Mouse (Mus musculus): ENCODE results near the gene Smagp. TPM values are rescaled to one million over a fixed set of nuclear protein-coding genes. Genes with fewer than 3 reads are reported as not detected.

Gene Smagp
- polyA plus RNA-seq, 1 experiment, result not detected

GRCm38 (mm10) chr15:100667871-100668545 is 31.3 kb upstream of the Smagp start:
- 88% methylated on average over 5 of the region's 5 CpGs for WGBS
- Histone ChIP-seq H3K4me3 (ENCODE audit: insufficient read depth, low read depth, low read length) (no peak overlapping the region), H3K4me1 (ENCODE audit: control insufficient read depth, insufficient read depth, low read length) (peaks cover 5% of the 10 kb centered on the region; the same call in 1 of the 2 replicates), H3K27ac (ENCODE audit: insufficient read depth, low read depth, low read length) (no peak overlapping the region)
- no peak for TF ChIP-seq CTCF (IDR thresholded peaks at IDR 0.05; ENCODE audit: insufficient read depth, low read depth, low read length)
- no peak for TF ChIP-seq POLR2A (IDR thresholded peaks at IDR 0.05; ENCODE audit: insufficient read depth, low read depth, low read length)

GRCm38 (mm10) chr15:100667420-100667819 is 30.7 kb upstream of the Smagp start:
- WGBS, result 83% methylated on average over 6 of the region's 6 CpGs
- H3K4me3 ChIP-seq (ENCODE audit: insufficient read depth, low read depth, low read length), result no peak overlapping the region
- H3K4me1 ChIP-seq (ENCODE audit: control insufficient read depth, insufficient read depth, low read length), result peaks cover 5% of the 10 kb centered on the region; the same call in 1 of the 2 replicates
- no peak overlapping the region for H3K27ac ChIP-seq (ENCODE audit: insufficient read depth, low read depth, low read length)
- no peak for TF ChIP-seq CTCF (IDR thresholded peaks at IDR 0.05; ENCODE audit: insufficient read depth, low read depth, low read length)
- no peak for TF ChIP-seq POLR2A (IDR thresholded peaks at IDR 0.05; ENCODE audit: insufficient read depth, low read depth, low read length)

- TF ChIP-seq CTCF (IDR thresholded peaks at IDR 0.05; ENCODE audit: insufficient read depth, low read depth, low read length) (no peak), POLR2A (IDR thresholded peaks at IDR 0.05; ENCODE audit: insufficient read depth, low read depth, low read length) (no peak)
- 67% methylated on average over 12 of the region's 12 CpGs for WGBS
- H3K4me1 ChIP-seq (ENCODE audit: control insufficient read depth, insufficient read depth, low read length), result peaks cover 5% of the 10 kb centered on the region; the same call in 1 of the 2 replicates
Observed at GRCm38 (mm10) chr15:100666851-100667250, 30.1 kb upstream of the Smagp start.

GRCm38 (mm10) chr15:100666219-100666696 is 29.5 kb upstream of the Smagp start:
- H3K4me3 ChIP-seq (ENCODE audit: insufficient read depth, low read depth, low read length), result no peak overlapping the region
- H3K4me1 ChIP-seq (ENCODE audit: control insufficient read depth, insufficient read depth, low read length), result peaks cover 5% of the 10 kb centered on the region; the same call in 1 of the 2 replicates
- TF ChIP-seq CTCF (IDR thresholded peaks at IDR 0.05; ENCODE audit: insufficient read depth, low read depth, low read length) (no peak), POLR2A (IDR thresholded peaks at IDR 0.05; ENCODE audit: insufficient read depth, low read depth, low read length) (no peak)
- WGBS, result 15% methylated on average over 7 of the region's 7 CpGs
- H3K27ac ChIP-seq (ENCODE audit: insufficient read depth, low read depth, low read length), result no peak overlapping the region

More at GRCm38 (mm10) chr15:100666851-100667250, 30.1 kb upstream of the Smagp start:
- no peak overlapping the region; the same call in 1 of the 2 replicates for H3K4me3 ChIP-seq (ENCODE audit: insufficient read depth, low read depth, low read length)
- H3K27ac ChIP-seq (ENCODE audit: insufficient read depth, low read depth, low read length), result no peak overlapping the region

- WGBS, result 51% methylated on average over 9 of the region's 9 CpGs
- H3K4me3 ChIP-seq (ENCODE audit: insufficient read depth, low read depth, low read length), result no peak overlapping the region
- H3K27ac ChIP-seq (ENCODE audit: insufficient read depth, low read depth, low read length), result no peak overlapping the region
- TF ChIP-seq CTCF (IDR thresholded peaks at IDR 0.05; ENCODE audit: insufficient read depth, low read depth, low read length), result no peak
- no peak for TF ChIP-seq POLR2A (IDR thresholded peaks at IDR 0.05; ENCODE audit: insufficient read depth, low read depth, low read length)
- peaks cover 5% of the 10 kb centered on the region; the same call in 1 of the 2 replicates for H3K4me1 ChIP-seq (ENCODE audit: control insufficient read depth, insufficient read depth, low read length)
Observed at GRCm38 (mm10) chr15:100665411-100666218, 28.9 kb upstream of the Smagp start.

GRCm38 (mm10) chr15:100664813-100665274 is 28.1 kb upstream of the Smagp start:
- H3K4me3 ChIP-seq (ENCODE audit: insufficient read depth, low read depth, low read length), result no peak overlapping the region
- WGBS, result 84% methylated on average over 9 of the region's 9 CpGs
- no peak overlapping the region for H3K27ac ChIP-seq (ENCODE audit: insufficient read depth, low read depth, low read length)
- peaks cover 5% of the 10 kb centered on the region; the same call in 1 of the 2 replicates for H3K4me1 ChIP-seq (ENCODE audit: control insufficient read depth, insufficient read depth, low read length)
- TF ChIP-seq POLR2A (IDR thresholded peaks at IDR 0.05; ENCODE audit: insufficient read depth, low read depth, low read length) (no peak), CTCF (IDR thresholded peaks at IDR 0.05; ENCODE audit: insufficient read depth, low read depth, low read length) (no peak)

GRCm38 (mm10) chr15:100660805-100661204 is 24.1 kb upstream of the Smagp start:
- H3K4me1 ChIP-seq (ENCODE audit: control insufficient read depth, insufficient read depth, low read length), result no peaks in the 10 kb centered on the region
- H3K27ac ChIP-seq (ENCODE audit: insufficient read depth, low read depth, low read length), result no peak overlapping the region
- WGBS, result 89% methylated on average over 5 of the region's 5 CpGs
- no peak overlapping the region for H3K4me3 ChIP-seq (ENCODE audit: insufficient read depth, low read depth, low read length)
- no peak for TF ChIP-seq POLR2A (IDR thresholded peaks at IDR 0.05; ENCODE audit: insufficient read depth, low read depth, low read length)
- TF ChIP-seq CTCF (IDR thresholded peaks at IDR 0.05; ENCODE audit: insufficient read depth, low read depth, low read length), result no peak

- 72% methylated on average over 9 of the region's 9 CpGs for WGBS
- TF ChIP-seq CTCF (IDR thresholded peaks at IDR 0.05; ENCODE audit: insufficient read depth, low read depth, low read length) (no peak), POLR2A (IDR thresholded peaks at IDR 0.05; ENCODE audit: insufficient read depth, low read depth, low read length) (no peak)
Observed at GRCm38 (mm10) chr15:100660306-100660705, 23.6 kb upstream of the Smagp start.

GRCm38 (mm10) chr15:100655201-100655600 is 18.5 kb upstream of the Smagp start:
- Histone ChIP-seq H3K27ac (ENCODE audit: insufficient read depth, low read depth, low read length) (no peak overlapping the region), H3K4me3 (ENCODE audit: insufficient read depth, low read depth, low read length) (no peak overlapping the region), H3K4me1 (ENCODE audit: control insufficient read depth, insufficient read depth, low read length) (no peaks in the 10 kb centered on the region)
- TF ChIP-seq POLR2A (IDR thresholded peaks at IDR 0.05; ENCODE audit: insufficient read depth, low read depth, low read length), result no peak
- TF ChIP-seq CTCF (IDR thresholded peaks at IDR 0.05; ENCODE audit: insufficient read depth, low read depth, low read length), result no peak
- 87% methylated on average over 5 of the region's 5 CpGs for WGBS

More at GRCm38 (mm10) chr15:100660306-100660705, 23.6 kb upstream of the Smagp start:
- Histone ChIP-seq H3K4me1 (ENCODE audit: control insufficient read depth, insufficient read depth, low read length) (no peaks in the 10 kb centered on the region), H3K4me3 (ENCODE audit: insufficient read depth, low read depth, low read length) (no peak overlapping the region), H3K27ac (ENCODE audit: insufficient read depth, low read depth, low read length) (no peak overlapping the region)

All from olfactory bulb, adult 2 months (tissue).